Mouse (Mus musculus): ENCODE results near the gene Cdcp1. TPM values are rescaled to one million over a fixed set of nuclear protein-coding genes. Genes with fewer than 3 reads are reported as not detected.
A peak's percentile ranks its signal among the peaks of the same experiment; 100 is the strongest.

The Cdcp1 gene
- polyA plus RNA-seq, 1 experiment from 2014 or later = 0.19 TPM

- 66% methylated on average over 3 of the region's 3 CpGs for WGBS
- H3K4me3 ChIP-seq (ENCODE audit: low read depth, low read length) = no peak overlapping the region
- no peaks in the 10 kb centered on the region for H3K36me3 ChIP-seq (ENCODE audit: control insufficient read depth, insufficient read depth, low read length)
- H3K9me3 ChIP-seq (replicated peaks; ENCODE audit: control insufficient read depth, low read length, poor library complexity, severe bottlenecking) = no peaks in the 10 kb centered on the region
- H3K9ac ChIP-seq (ENCODE audit: low read depth, low read length) = no peak overlapping the region
- no peaks in the 10 kb centered on the region for H3K27me3 ChIP-seq (ENCODE audit: control insufficient read depth, insufficient read depth, low read depth, low read length)
- peaks cover 5% of the 10 kb centered on the region; the same call in 1 of the 2 replicates for H3K4me1 ChIP-seq (ENCODE audit: control insufficient read depth, insufficient read depth, low read length)
- no peak overlapping the region for H3K27ac ChIP-seq (ENCODE audit: low read length)
- peak; percentile 66 for ATAC-seq
- H3K4me2 ChIP-seq (ENCODE audit: low read length) = no peak overlapping the region
These were observed 49.9 kb downstream of the Cdcp1 start for GRCm38 (mm10) chr9:123165781-123166443.

- 0 out of 2 replicates have a peak, but pooled peaks have one; percentile 36 for ATAC-seq
- H3K4me3 ChIP-seq (ENCODE audit: low read depth, low read length) = no peak overlapping the region
- no peak overlapping the region for H3K27ac ChIP-seq (ENCODE audit: low read length)
- 87% methylated on average over 4 of the region's 4 CpGs for WGBS
- H3K27me3 ChIP-seq (ENCODE audit: control insufficient read depth, insufficient read depth, low read depth, low read length) = no peaks in the 10 kb centered on the region
- no peaks in the 10 kb centered on the region for H3K36me3 ChIP-seq (ENCODE audit: control insufficient read depth, insufficient read depth, low read length)
- peaks cover 5% of the 10 kb centered on the region; the same call in 1 of the 2 replicates for H3K4me1 ChIP-seq (ENCODE audit: control insufficient read depth, insufficient read depth, low read length)
- no peak overlapping the region for H3K9ac ChIP-seq (ENCODE audit: low read depth, low read length)
- no peaks in the 10 kb centered on the region for H3K9me3 ChIP-seq (replicated peaks; ENCODE audit: control insufficient read depth, low read length, poor library complexity, severe bottlenecking)
- H3K4me2 ChIP-seq (ENCODE audit: low read length) = no peak overlapping the region
These were observed 52.7 kb downstream of the Cdcp1 start for GRCm38 (mm10) chr9:123162985-123163694.

GRCm38 (mm10) chr9:123161792-123162191, 54.0 kb downstream of the Cdcp1 start:
- H3K4me2 ChIP-seq (ENCODE audit: low read length) = no peak overlapping the region
- no peaks in the 10 kb centered on the region; the same call in 1 of the 2 replicates for H3K27me3 ChIP-seq (ENCODE audit: control insufficient read depth, insufficient read depth, low read depth, low read length)
- H3K27ac ChIP-seq (ENCODE audit: low read length) = no peak overlapping the region
- H3K4me1 ChIP-seq (ENCODE audit: control insufficient read depth, insufficient read depth, low read length) = peaks cover 5% of the 10 kb centered on the region; the same call in 1 of the 2 replicates
- H3K9me3 ChIP-seq (replicated peaks; ENCODE audit: control insufficient read depth, low read length, poor library complexity, severe bottlenecking) = no peaks in the 10 kb centered on the region
- 70% methylated on average over 2 of the region's 2 CpGs for WGBS
- H3K9ac ChIP-seq (ENCODE audit: low read depth, low read length) = no peak overlapping the region
- H3K36me3 ChIP-seq (ENCODE audit: control insufficient read depth, insufficient read depth, low read length) = no peaks in the 10 kb centered on the region
- no peak for ATAC-seq
- H3K4me3 ChIP-seq (ENCODE audit: low read depth, low read length) = no peak overlapping the region

GRCm38 (mm10) chr9:123159330-123159729, 56.5 kb downstream of the Cdcp1 start:
- Histone ChIP-seq H3K9me3 (replicated peaks; ENCODE audit: control insufficient read depth, low read length, poor library complexity, severe bottlenecking) (no peaks in the 10 kb centered on the region), H3K27me3 (ENCODE audit: control insufficient read depth, insufficient read depth, low read depth, low read length) (no peaks in the 10 kb centered on the region; the same call in 1 of the 2 replicates), H3K27ac (ENCODE audit: low read length) (no peak overlapping the region), H3K4me1 (ENCODE audit: control insufficient read depth, insufficient read depth, low read length) (no peaks in the 10 kb centered on the region), H3K36me3 (ENCODE audit: control insufficient read depth, insufficient read depth, low read length) (no peaks in the 10 kb centered on the region), H3K4me2 (ENCODE audit: low read length) (no peak overlapping the region), H3K9ac (ENCODE audit: low read depth, low read length) (no peak overlapping the region), H3K4me3 (ENCODE audit: low read depth, low read length) (no peak overlapping the region)
- 0 out of 2 replicates have a peak, but pooled peaks have one; percentile 50 for ATAC-seq
- WGBS = 66% methylated on average over 7 of the region's 7 CpGs

GRCm38 (mm10) chr9:123158125-123158836, 57.6 kb downstream of the Cdcp1 start:
- no peak overlapping the region for H3K9ac ChIP-seq (ENCODE audit: low read depth, low read length)
- no peaks in the 10 kb centered on the region for H3K36me3 ChIP-seq (ENCODE audit: control insufficient read depth, insufficient read depth, low read length)
- no peak for ATAC-seq
- H3K27ac ChIP-seq (ENCODE audit: low read length) = no peak overlapping the region
- WGBS = 57% methylated on average over 8 of the region's 8 CpGs
- H3K4me1 ChIP-seq (ENCODE audit: control insufficient read depth, insufficient read depth, low read length) = no peaks in the 10 kb centered on the region
- no peak overlapping the region for H3K4me2 ChIP-seq (ENCODE audit: low read length)
- H3K4me3 ChIP-seq (ENCODE audit: low read depth, low read length) = no peak overlapping the region
- H3K9me3 ChIP-seq (replicated peaks; ENCODE audit: control insufficient read depth, low read length, poor library complexity, severe bottlenecking) = no peaks in the 10 kb centered on the region
- H3K27me3 ChIP-seq (ENCODE audit: control insufficient read depth, insufficient read depth, low read depth, low read length) = no peaks in the 10 kb centered on the region; the same call in 1 of the 2 replicates

- no peaks in the 10 kb centered on the region for H3K36me3 ChIP-seq (ENCODE audit: control insufficient read depth, insufficient read depth, low read length)
- H3K4me2 ChIP-seq (ENCODE audit: low read length) = no peak overlapping the region
- no peak overlapping the region for H3K4me3 ChIP-seq (ENCODE audit: low read depth, low read length)
- no peaks in the 10 kb centered on the region; the same call in 1 of the 2 replicates for H3K27me3 ChIP-seq (ENCODE audit: control insufficient read depth, insufficient read depth, low read depth, low read length)
- no peak overlapping the region for H3K27ac ChIP-seq (ENCODE audit: low read length)
- no peaks in the 10 kb centered on the region for H3K9me3 ChIP-seq (replicated peaks; ENCODE audit: control insufficient read depth, low read length, poor library complexity, severe bottlenecking)
- H3K4me1 ChIP-seq (ENCODE audit: control insufficient read depth, insufficient read depth, low read length) = no peaks in the 10 kb centered on the region
- ATAC-seq = no peak
- no peak overlapping the region for H3K9ac ChIP-seq (ENCODE audit: low read depth, low read length)
These were observed 58.1 kb downstream of the Cdcp1 start for GRCm38 (mm10) chr9:123157699-123158098.

- Histone ChIP-seq H3K27ac (ENCODE audit: low read length) (no peak overlapping the region), H3K4me2 (ENCODE audit: low read length) (peak overlapping the region; percentile 20), H3K36me3 (ENCODE audit: control insufficient read depth, insufficient read depth, low read length) (no peaks in the 10 kb centered on the region), H3K9ac (ENCODE audit: low read depth, low read length) (no peak overlapping the region), H3K27me3 (ENCODE audit: control insufficient read depth, insufficient read depth, low read depth, low read length) (no peaks in the 10 kb centered on the region; the same call in 1 of the 2 replicates), H3K9me3 (replicated peaks; ENCODE audit: control insufficient read depth, low read length, poor library complexity, severe bottlenecking) (no peaks in the 10 kb centered on the region), H3K4me1 (ENCODE audit: control insufficient read depth, insufficient read depth, low read length) (no peaks in the 10 kb centered on the region), H3K4me3 (ENCODE audit: low read depth, low read length) (no peak overlapping the region)
- WGBS = 30% methylated on average over 30 of the region's 30 CpGs
- ATAC-seq = no peak
These were observed 58.9 kb downstream of the Cdcp1 start for GRCm38 (mm10) chr9:123156910-123157361.

GRCm38 (mm10) chr9:123153121-123153520, 62.7 kb downstream of the Cdcp1 start:
- Histone ChIP-seq H3K4me3 (ENCODE audit: low read depth, low read length) (no peak overlapping the region), H3K36me3 (ENCODE audit: control insufficient read depth, insufficient read depth, low read length) (no peaks in the 10 kb centered on the region), H3K9ac (ENCODE audit: low read depth, low read length) (no peak overlapping the region), H3K27me3 (ENCODE audit: control insufficient read depth, insufficient read depth, low read depth, low read length) (no peaks in the 10 kb centered on the region; the same call in 1 of the 2 replicates), H3K4me2 (ENCODE audit: low read length) (no peak overlapping the region), H3K4me1 (ENCODE audit: control insufficient read depth, insufficient read depth, low read length) (no peaks in the 10 kb centered on the region), H3K27ac (ENCODE audit: low read length) (no peak overlapping the region), H3K9me3 (replicated peaks; ENCODE audit: control insufficient read depth, low read length, poor library complexity, severe bottlenecking) (no peaks in the 10 kb centered on the region)
- ATAC-seq = no peak
- WGBS = 86% methylated on average over 2 of the region's 2 CpGs
